Mouse (Mus musculus) CH12.LX (cell line): Measurements from ENCODE around the gene Vps13a. TPM values are rescaled to one million over a fixed set of nuclear protein-coding genes. Genes with fewer than 3 reads are reported as not detected.

ENCODE experiments used
- DNase-seq: peaks from one replicate; pipeline ENCODE4 v3.0.0-alpha.2; 2013; ENCODE audit errors: extremely low read depth
- H3K27ac ChIP-seq: 2 replicates; pipeline ENCODE4 v1.5.1; 2012; ENCODE audit warnings: low read depth, mild to moderate bottlenecking, control low read depth, moderate library complexity; ENCODE audit not compliant: insufficient read depth
- H3K27me3 ChIP-seq: replicated peaks from 2 replicates; pipeline ENCODE3; 2012; ENCODE audit warnings: inconsistent platforms
- H3K36me3 ChIP-seq, 2 experiments: replicated peaks in 1 of 2; 2 replicates each; pipeline versions ENCODE3 to v1.6.1; 2012; ENCODE audit warnings: inconsistent platforms in 1 of 2, low read length in 1 of 2, mild to moderate bottlenecking in 1 of 2, mixed read lengths in 1 of 2, moderate library complexity in 1 of 2; ENCODE audit not compliant: control insufficient read depth in 1 of 2, insufficient read depth in 1 of 2
- H3K4me1 ChIP-seq, 2 experiments: 2 replicates each; pipeline ENCODE4 v1.6.1; 2012; ENCODE audit warnings: inconsistent platforms in 1 of 2, moderate library complexity in 1 of 2; ENCODE audit not compliant: insufficient read depth in 2 of 2, control insufficient read depth in 1 of 2
- H3K4me2 ChIP-seq: 2 replicates; pipeline ENCODE4 v1.6.1; 2012; ENCODE audit warnings: low read depth, mild to moderate bottlenecking, control low read depth; ENCODE audit not compliant: poor library complexity, insufficient read depth, severe bottlenecking
- H3K4me3 ChIP-seq, 3 experiments: fragments of 150-350 bp in 1 of 3; sonication (generic) in 1 of 3; replicated peaks in 1 of 3; 2 replicates each; pipeline versions ENCODE3 to v1.5.1; 2011 to 2012; ENCODE audit warnings: low read depth in 2 of 3, low read length in 2 of 3, mild to moderate bottlenecking in 2 of 3, moderate library complexity in 2 of 3, control low read depth in 1 of 3, improper control_type of control experiment in 1 of 3, inconsistent platforms in 1 of 3, mixed read lengths in 1 of 3; ENCODE audit not compliant: poor library complexity in 1 of 3
- H3K79me2 ChIP-seq: replicated peaks from 2 replicates; pipeline ENCODE4 v1.6.1; 2012; ENCODE audit warnings: mild to moderate bottlenecking, moderate library complexity; ENCODE audit not compliant: control insufficient read depth, poor library complexity, insufficient read depth, severe bottlenecking; ENCODE audit errors: extremely low read depth
- H3K9ac ChIP-seq: 2 replicates; pipeline ENCODE4 v1.6.1; 2012; ENCODE audit warnings: low read depth, mild to moderate bottlenecking, control low read depth, moderate library complexity; ENCODE audit not compliant: insufficient read depth
- H3K9me3 ChIP-seq: replicated peaks from 2 replicates; pipeline ENCODE3; 2012; ENCODE audit warnings: low read length, inconsistent platforms, mixed read lengths
- BHLHE40 ChIP-seq: IDR thresholded peaks from 2 replicates; pipeline ENCODE4 v1.6.1; 2011; ENCODE audit warnings: mild to moderate bottlenecking, low read depth, low read length, improper control_type of control experiment
- CHD2 ChIP-seq: IDR thresholded peaks from 2 replicates; pipeline ENCODE4 v1.6.1; 2011; ENCODE audit warnings: low read length, improper control_type of control experiment
- CTCF ChIP-seq, 2 experiments: IDR thresholded peaks in 1 of 2; conservative IDR thresholded peaks in 1 of 2; 2 replicates each; pipeline ENCODE4 v1.5.1; 2011 to 2012; ENCODE audit warnings: low read depth in 2 of 2, low read length in 2 of 2, improper control_type of control experiment in 1 of 2, inconsistent platforms in 1 of 2, mild to moderate bottlenecking in 1 of 2, moderate library complexity in 1 of 2
- E2F4 ChIP-seq: IDR thresholded peaks from 2 replicates; pipeline ENCODE4 v1.6.1; 2011; ENCODE audit warnings: low read depth, low read length, improper control_type of control experiment; ENCODE audit not compliant: insufficient replicate concordance
- ETS1 ChIP-seq: conservative IDR thresholded peaks from 2 replicates; pipeline ENCODE4 v1.6.1; 2012; ENCODE audit warnings: low read depth, mild to moderate bottlenecking, inconsistent platforms, low read length, improper control_type of control experiment, moderate library complexity
- GABPA ChIP-seq: IDR thresholded peaks from 2 replicates; pipeline ENCODE4 v1.6.1; 2012; ENCODE audit warnings: low read depth, low read length, improper control_type of control experiment, inconsistent platforms; ENCODE audit not compliant: insufficient replicate concordance
- IRF4 ChIP-seq: IDR thresholded peaks from 2 replicates; pipeline ENCODE4 v1.6.1; 2014; ENCODE audit warnings: low read depth, mild to moderate bottlenecking, inconsistent platforms, low read length, improper control_type of control experiment
- JUND ChIP-seq: conservative IDR thresholded peaks from 2 replicates; pipeline ENCODE4 v1.6.1; 2011; ENCODE audit warnings: low read depth, low read length, improper control_type of control experiment
- KAT2A ChIP-seq: IDR thresholded peaks from 2 replicates; pipeline ENCODE4 v1.6.1; 2012; ENCODE audit warnings: low read length, improper control_type of control experiment, inconsistent platforms; ENCODE audit not compliant: insufficient replicate concordance
- MAX ChIP-seq: IDR thresholded peaks from 2 replicates; pipeline ENCODE4 v1.6.1; 2011; ENCODE audit warnings: low read length, improper control_type of control experiment
- MAZ ChIP-seq: IDR thresholded peaks from 2 replicates; pipeline ENCODE4 v1.6.1; 2012; ENCODE audit warnings: low read depth, mild to moderate bottlenecking, inconsistent platforms, low read length, improper control_type of control experiment, moderate library complexity
- MEF2A ChIP-seq: IDR thresholded peaks from 2 replicates; pipeline ENCODE4 v1.6.1; 2014; ENCODE audit warnings: low read depth, mild to moderate bottlenecking, inconsistent platforms, low read length, improper control_type of control experiment, borderline replicate concordance
- MYC ChIP-seq: IDR thresholded peaks from 2 replicates; pipeline ENCODE4 v1.6.1; 2011; ENCODE audit warnings: low read depth, mild to moderate bottlenecking, improper control_type of control experiment, low read length
- NELFE ChIP-seq: IDR thresholded peaks from 2 replicates; pipeline ENCODE4 v1.6.1; 2011; ENCODE audit warnings: low read depth, low read length, improper control_type of control experiment
- NRF1 ChIP-seq: IDR thresholded peaks from 2 replicates; pipeline ENCODE4 v1.6.1; 2014; ENCODE audit warnings: low read depth, mild to moderate bottlenecking, inconsistent platforms, low read length, improper control_type of control experiment, moderate library complexity
- PAX5 ChIP-seq: IDR thresholded peaks from 2 replicates; pipeline ENCODE4 v1.6.1; 2012; ENCODE audit warnings: low read length, inconsistent platforms, mixed read lengths
- SMC3 ChIP-seq: IDR thresholded peaks from 2 replicates; pipeline ENCODE4 v1.6.1; 2011; ENCODE audit warnings: low read depth, low read length, improper control_type of control experiment
- TBP ChIP-seq: conservative IDR thresholded peaks from 2 replicates; pipeline ENCODE4 v1.6.1; 2011; ENCODE audit warnings: low read depth, low read length, improper control_type of control experiment
- TCF12 ChIP-seq: IDR thresholded peaks from 2 replicates; pipeline ENCODE4 v1.6.1; 2014; ENCODE audit warnings: low read depth, mild to moderate bottlenecking, inconsistent platforms, low read length, improper control_type of control experiment
- USF1 ChIP-seq: IDR thresholded peaks from 2 replicates; pipeline ENCODE4 v1.6.1; 2014; ENCODE audit warnings: low read depth, mild to moderate bottlenecking, inconsistent platforms, low read length, improper control_type of control experiment
- USF2 ChIP-seq: conservative IDR thresholded peaks from 2 replicates; pipeline ENCODE4 v1.6.1; 2011; ENCODE audit warnings: low read depth, low read length, improper control_type of control experiment
- ZKSCAN1 ChIP-seq: IDR thresholded peaks from 2 replicates; pipeline ENCODE4 v1.6.1; 2012; ENCODE audit warnings: low read depth, inconsistent platforms, low read length, improper control_type of control experiment, borderline replicate concordance
- ZMIZ1 ChIP-seq: IDR thresholded peaks from 2 replicates; pipeline ENCODE4 v1.6.1; 2012; ENCODE audit warnings: low read depth, mild to moderate bottlenecking, inconsistent platforms, low read length, improper control_type of control experiment
- dilution Hi-C: fragments of 300-500 bp; cut with MboI; formaldehyde crosslinking; loops from 2 replicates; pipeline ENCODE4 v1.14.3; 2020; ENCODE audit warnings: low sequenced_read_pairs; ENCODE audit not compliant: extremely low pct_unique_long_range_greater_than_20kb, extremely low pct_ligation_motif_present
- in situ Hi-C: fragments of 300-500 bp; cut with MboI; formaldehyde crosslinking; loops from 3 replicates; pipeline ENCODE4 v1.14.3; 2019; ENCODE audit warnings: low sequenced_read_pairs, low pct_ligation_motif_present, low pct_unique_long_range_greater_than_20kb, mixed read lengths
- polyA plus RNA-seq: library from polyadenylated mRNA; unstranded; fragments of >175 nt; gene quantifications from 2 replicates; pipeline ENCODE4 v1.2.1, GENCODE M21; 2012; ENCODE audit warnings: low read depth; ENCODE audit not compliant: insufficient read length
- total RNA-seq, 2 experiments: library from RNA; depleted of rRNA; stranded (reverse); fragments of 300-350 nt in 1 of 2; fragments of >200 nt in 1 of 2; gene quantifications; 2 replicates each; pipeline ENCODE4 v1.2.3; 2012 to 2014

Gene Vps13a
- total and polyA plus RNA-seq, 3 experiments = 32.5 to 36.7 (median 35.9) TPM

DNA sequence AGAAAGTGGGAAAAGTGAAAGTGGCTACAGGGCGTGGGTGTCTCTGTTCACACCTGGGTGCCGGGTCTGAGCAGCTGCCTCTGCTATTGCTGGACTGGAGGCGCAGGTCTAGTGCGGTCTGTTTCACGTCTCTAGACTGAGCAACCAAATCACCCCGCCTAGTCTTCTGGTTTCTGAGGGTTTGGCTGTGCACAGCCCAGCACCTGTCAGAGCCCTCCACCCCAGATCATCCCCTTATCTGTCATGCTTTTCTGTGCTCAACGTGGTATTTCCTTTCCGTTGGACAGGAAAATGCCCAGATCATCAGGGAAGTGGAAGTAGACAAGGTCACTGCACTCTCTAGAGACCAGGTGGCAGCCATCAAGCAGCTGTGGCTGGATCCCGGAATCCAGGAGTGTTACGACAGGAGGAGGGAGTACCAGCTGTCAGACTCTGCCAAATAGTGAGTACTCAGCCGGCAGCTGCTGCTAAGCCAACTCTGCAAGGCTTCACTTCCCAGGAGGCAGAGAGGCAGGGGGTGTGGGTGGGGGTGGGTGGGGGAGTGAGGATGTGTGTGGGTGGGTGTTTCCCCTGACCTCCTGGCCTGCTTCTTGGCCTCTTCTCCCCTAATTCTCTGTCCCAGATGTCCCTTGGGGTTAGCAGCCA lies 182.0 kb downstream of the Vps13a start:
- TF ChIP-seq MAX (no peak), MAZ (no peak), SMC3 (no peak), BHLHE40 (no peak), JUND (no peak), PAX5 (no peak), CHD2 (no peak), ZKSCAN1 (no peak), CTCF (conservative IDR thresholded peaks at IDR 0.05 in 1 of 2, IDR thresholded peaks at IDR 0.05 in 1 of 2; ENCODE audit: low read depth in 2 of 2, low read length in 2 of 2) (no peak), ETS1 (no peak), TBP (no peak), NRF1 (no peak), MEF2A (no peak), E2F4 (no peak), NELFE (no peak), GABPA (no peak), KAT2A (no peak), ZMIZ1 (no peak), USF1 (no peak)
- no peak overlapping the region for H3K27ac ChIP-seq
- no peaks in the 10 kb centered on the region for H3K9me3 ChIP-seq
- peak overlapping the region; percentile 92 for H3K4me2 ChIP-seq
- no peaks in the 10 kb centered on the region for H3K27me3 ChIP-seq
- H3K4me3 ChIP-seq = peak overlapping the region in 1 of 3 experiments; percentile 53
- DNase-seq = peak; percentile 21
- no peak overlapping the region; the same call in 1 of the 2 replicates for H3K9ac ChIP-seq
- in situ Hi-C loops (loop anchor here (10.0 to 25.0 kb wide), 2 partner anchors 176 to 536 kb away; no protein-coding TSS in a partner anchor), dilution Hi-C loops (no loop called here)
- no peaks in the 10 kb centered on the region for H3K79me2 ChIP-seq
- no peaks in the 10 kb centered on the region for H3K36me3 ChIP-seq
- H3K4me1 ChIP-seq = peaks cover 7 to 29% of the 10 kb centered on the region in 2 experiments

DNA sequence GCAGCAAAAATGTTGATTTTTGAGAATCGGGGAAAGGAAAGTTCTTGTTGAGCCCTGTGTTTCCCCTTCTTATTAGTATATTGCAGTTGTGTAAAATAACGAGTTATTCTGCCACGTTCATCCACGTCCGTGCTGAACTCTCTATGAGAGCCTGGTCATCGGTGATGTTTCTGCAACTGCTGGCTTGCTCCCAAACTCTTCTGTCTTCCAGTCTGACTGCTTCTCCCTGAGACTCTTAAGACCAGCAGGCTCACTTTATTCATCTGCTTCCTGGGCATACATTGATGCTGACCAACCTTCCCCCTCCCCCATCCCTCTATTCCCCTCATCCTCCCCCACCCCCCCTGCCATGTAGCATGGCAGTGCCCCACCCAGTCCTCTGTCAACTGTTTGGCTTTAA lies 183.5 kb downstream of the Vps13a start:
- no peak for TF ChIP-seq MYC
- TF ChIP-seq ZMIZ1 = no peak
- no peak for TF ChIP-seq USF2
- no peak for TF ChIP-seq ETS1
- TF ChIP-seq IRF4 = no peak
- TF ChIP-seq USF1 = no peak
- TF ChIP-seq MAX = no peak
- no peak for TF ChIP-seq GABPA
- no peak for TF ChIP-seq CHD2
- TF ChIP-seq TCF12 = no peak
- no peak for TF ChIP-seq E2F4
- dilution Hi-C loops (no loop called here), in situ Hi-C loops (loop anchor here (10.0 to 25.0 kb wide), 2 partner anchors 178 to 535 kb away; no protein-coding TSS in a partner anchor)
- no peaks in the 10 kb centered on the region for H3K36me3 ChIP-seq
- H3K4me3 ChIP-seq = no peak overlapping the region
- DNase-seq = no peak
- H3K4me1 ChIP-seq = peaks cover 7 to 29% of the 10 kb centered on the region in 2 experiments
- H3K27me3 ChIP-seq = no peaks in the 10 kb centered on the region
- H3K4me2 ChIP-seq = no peak overlapping the region
- H3K27ac ChIP-seq = no peak overlapping the region
- no peak overlapping the region for H3K9ac ChIP-seq
- H3K79me2 ChIP-seq = no peaks in the 10 kb centered on the region
- no peaks in the 10 kb centered on the region for H3K9me3 ChIP-seq
